In the genomic region with DNA sequence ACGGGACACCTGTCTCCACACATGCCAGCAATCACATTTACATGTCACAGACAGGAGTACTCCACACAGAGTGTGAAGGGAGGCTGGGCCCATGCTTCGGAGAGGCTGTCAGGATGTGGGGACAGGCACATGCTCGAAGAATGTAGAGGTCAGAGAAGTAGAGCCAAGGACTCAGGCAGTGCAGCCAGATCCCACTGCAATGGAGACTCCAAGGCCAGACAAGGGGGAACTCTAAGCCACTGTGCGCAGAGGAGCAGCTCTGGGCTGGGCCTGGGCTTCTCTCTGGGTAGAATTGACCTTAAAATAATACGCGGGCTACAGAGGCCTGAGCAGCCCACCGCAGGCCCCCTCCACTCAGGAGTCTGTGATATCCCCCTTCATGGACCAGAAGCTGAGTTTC, we compare ENCODE assay signal across 28 mouse cellular contexts. TPM values are rescaled to one million over a fixed set of nuclear protein-coding genes. Genes with fewer than 3 reads are reported as not detected.
DNase-seq lines count a peak whose midpoint lies in the region.
"Had no signal": no experiment of that assay in that cellular context is flagged by ENCODE, and none has a peak within 500 bp of the region (broad histone marks: within the 10 kb centered on the region; RNA-seq: fewer than 3 reads in every experiment).

No protein-coding gene starts in this region.

- peak; percentile 9 for DNase-seq in adrenal gland, adult 8-10 months
- DNase-seq in adrenal gland, postnatal 4 days (ENCODE audit: low spot score in 2 of 2) = no peak
- DNase-seq in heart, embryonic 10.5 days (ENCODE audit: low spot score) = no peak
- DNase-seq in heart, postnatal 4 days = no peak
- DNase-seq in ovary, adult 18-20 months (ENCODE audit: low spot score) = peak; percentile 52
- no peak for DNase-seq in ovary, postnatal 10 days (ENCODE audit: low spot score)
- DNase-seq in limb, embryonic 10.5 days (ENCODE audit: low spot score) = peak; percentile 23
- DNase-seq in right cerebral cortex, postnatal 14 days = no peak
- DNase-seq: cerebellum, adult 18-20 months; cerebellum, adult 9-11 months; cerebellum, postnatal 36 days; gastrocnemius, postnatal 36 days; heart, postnatal 10 days; kidney, adult 8-10 months had no signal

- WGBS in heart, embryonic 10.5 days = 78% methylated on average over 7 of the region's 7 CpGs
- WGBS in limb, embryonic 10.5 days = 92% methylated on average over 7 of the region's 7 CpGs

- no peaks in the 10 kb centered on the region for H3K36me3 ChIP-seq in heart, embryonic 10.5 days
- H3K36me3 ChIP-seq in limb, embryonic 10.5 days = no peaks in the 10 kb centered on the region
- H3K36me3 ChIP-seq: embryonic facial prominence, embryonic 15.5 days; forebrain, embryonic 10.5 days; heart, embryonic 13.5 days; hindbrain, embryonic 13.5 days had no signal

- no peak overlapping the region for H3K4me3 ChIP-seq in heart, embryonic 10.5 days
- H3K4me3 ChIP-seq in limb, embryonic 10.5 days = no peak overlapping the region
- H3K4me3 ChIP-seq: embryonic facial prominence, embryonic 15.5 days; erythroblast, embryonic 14.5 days; forebrain, embryonic 10.5 days; heart, embryonic 13.5 days; hindbrain, embryonic 13.5 days had no signal

- H3K9me3 ChIP-seq in heart, embryonic 10.5 days = no peaks in the 10 kb centered on the region
- H3K9me3 ChIP-seq in limb, embryonic 10.5 days (replicated peaks) = no peaks in the 10 kb centered on the region
- H3K9me3 ChIP-seq: embryonic facial prominence, embryonic 15.5 days; forebrain, embryonic 10.5 days; heart, embryonic 13.5 days had no signal

- H3K4me1 ChIP-seq in heart, embryonic 10.5 days = peaks cover 8% of the 10 kb centered on the region
- no peaks in the 10 kb centered on the region for H3K4me1 ChIP-seq in limb, embryonic 10.5 days
- H3K4me1 ChIP-seq: embryonic facial prominence, embryonic 15.5 days; forebrain, embryonic 10.5 days; hindbrain, embryonic 13.5 days had no signal

- H3K27ac ChIP-seq in heart, embryonic 10.5 days = peak overlapping the region; percentile 16; the same call in 1 of the 2 replicates
- no peak overlapping the region for H3K27ac ChIP-seq in limb, embryonic 10.5 days
- H3K27ac ChIP-seq: embryonic facial prominence, embryonic 15.5 days; forebrain, embryonic 10.5 days; heart, embryonic 13.5 days; hindbrain, embryonic 13.5 days; hindbrain, postnatal 0 days had no signal

- H3K27me3 ChIP-seq in heart, embryonic 10.5 days (ENCODE audit: insufficient read depth, poor library complexity, severe bottlenecking) = peaks cover 30% of the 10 kb centered on the region
- no peaks in the 10 kb centered on the region for H3K27me3 ChIP-seq in limb, embryonic 10.5 days (ENCODE audit: low read depth, poor library complexity, severe bottlenecking)
- H3K27me3 ChIP-seq: embryonic facial prominence, embryonic 15.5 days; hindbrain, embryonic 13.5 days had no signal

RNA-seq across cellular contexts. Expression of a gene that starts 24.7 kb away (rescaled TPM):
- not detected for total RNA-seq in adrenal gland, adult 8-10 months (2022)
- total RNA-seq in adrenal gland, postnatal 4 days (2021) = not detected
- polyA plus RNA-seq in heart, embryonic 10.5 days (2016; fragmentation: Nextera tagmentation; extraction: Ambion mirVana) = not detected in 2 replicates
- total RNA-seq in heart, postnatal 4 days (2021) = not detected
- not detected in 2 replicates for polyA plus RNA-seq in limb, embryonic 10.5 days (2016; fragmentation: Nextera tagmentation; extraction: Ambion mirVana)
- total RNA-seq: CH12.LX; gastrocnemius, adult 8-10 months; gastrocnemius, postnatal 36 days; heart, adult 8-10 months; heart, postnatal 10 days; hematopoietic stem cell, adult 5-6 weeks; hindbrain, postnatal 0 days had no signal
- polyA plus RNA-seq: activated CD4-positive, CD25-positive, alpha-beta regulatory T cell, adult 4 months; embryonic facial prominence, embryonic 15.5 days; erythroblast, embryonic 14.5 days; heart, embryonic 13.5 days; hindbrain, embryonic 13.5 days; hindbrain, postnatal 0 days; intestine, postnatal 0 days; Patski had no signal

RNA-seq across cellular contexts. Expression of a gene that starts 38.7 kb away (rescaled TPM):
- total RNA-seq in adrenal gland, adult 8-10 months (2022) = not detected
- total RNA-seq in adrenal gland, postnatal 4 days (2021) = not detected
- polyA plus RNA-seq in heart, embryonic 10.5 days (2016; fragmentation: Nextera tagmentation; extraction: Ambion mirVana) = not detected in 2 replicates
- not detected for total RNA-seq in heart, postnatal 4 days (2021)
- not detected in 2 replicates for polyA plus RNA-seq in limb, embryonic 10.5 days (2016; fragmentation: Nextera tagmentation; extraction: Ambion mirVana)
- total RNA-seq: CH12.LX; gastrocnemius, adult 8-10 months; gastrocnemius, postnatal 36 days; heart, adult 8-10 months; heart, postnatal 10 days; hematopoietic stem cell, adult 5-6 weeks; hindbrain, postnatal 0 days had no signal
- polyA plus RNA-seq: activated CD4-positive, CD25-positive, alpha-beta regulatory T cell, adult 4 months; embryonic facial prominence, embryonic 15.5 days; erythroblast, embryonic 14.5 days; forebrain, embryonic 10.5 days; forebrain, embryonic 14.5 days; heart, embryonic 13.5 days; hindbrain, embryonic 13.5 days; hindbrain, postnatal 0 days; intestine, postnatal 0 days; Patski had no signal

RNA-seq across cellular contexts. Expression of a gene that starts 47.0 kb away (rescaled TPM):
- not detected for total RNA-seq in adrenal gland, adult 8-10 months (2022)
- total RNA-seq in adrenal gland, postnatal 4 days (2021) = not detected
- 0.34 TPM in 1 of 2 replicates, not detected in the other for polyA plus RNA-seq in heart, embryonic 10.5 days (2016; fragmentation: Nextera tagmentation; extraction: Ambion mirVana)
- total RNA-seq in heart, postnatal 4 days (2021) = not detected
- 0.10 and 0.31 TPM in 2 replicates for polyA plus RNA-seq in limb, embryonic 10.5 days (2016; fragmentation: Nextera tagmentation; extraction: Ambion mirVana)
- total RNA-seq: CH12.LX; gastrocnemius, adult 8-10 months; gastrocnemius, postnatal 36 days; heart, adult 8-10 months; heart, postnatal 10 days; hematopoietic stem cell, adult 5-6 weeks; hindbrain, postnatal 0 days had no signal
- polyA plus RNA-seq: activated CD4-positive, CD25-positive, alpha-beta regulatory T cell, adult 4 months; erythroblast, embryonic 14.5 days; forebrain, embryonic 14.5 days; heart, embryonic 13.5 days; hindbrain, embryonic 13.5 days; hindbrain, postnatal 0 days; intestine, postnatal 0 days; Patski had no signal

Comparison
In these comparisons a context has a peak if more than half of its experiments do, and no peak if none do; other contexts are left out.
1. DNase-seq: peak in adrenal gland, adult 8-10 months (single experiment), ovary, adult 18-20 months (single experiment) and limb, embryonic 10.5 days (single experiment); none in adrenal gland, postnatal 4 days (0 of 2), heart, embryonic 10.5 days (single experiment), heart, postnatal 4 days (single experiment), ovary, postnatal 10 days (single experiment) and right cerebral cortex, postnatal 14 days (single experiment).